Mouse (Mus musculus) layer of hippocampus, adult 11-12 months (tissue): Measurements from ENCODE around the gene Nat10.

Experiments
- DNase-seq: peaks from one replicate; pipeline ENCODE4 v3.0.0; 2022; ENCODE audit warnings: low spot score

The Nat10 gene

DNA sequence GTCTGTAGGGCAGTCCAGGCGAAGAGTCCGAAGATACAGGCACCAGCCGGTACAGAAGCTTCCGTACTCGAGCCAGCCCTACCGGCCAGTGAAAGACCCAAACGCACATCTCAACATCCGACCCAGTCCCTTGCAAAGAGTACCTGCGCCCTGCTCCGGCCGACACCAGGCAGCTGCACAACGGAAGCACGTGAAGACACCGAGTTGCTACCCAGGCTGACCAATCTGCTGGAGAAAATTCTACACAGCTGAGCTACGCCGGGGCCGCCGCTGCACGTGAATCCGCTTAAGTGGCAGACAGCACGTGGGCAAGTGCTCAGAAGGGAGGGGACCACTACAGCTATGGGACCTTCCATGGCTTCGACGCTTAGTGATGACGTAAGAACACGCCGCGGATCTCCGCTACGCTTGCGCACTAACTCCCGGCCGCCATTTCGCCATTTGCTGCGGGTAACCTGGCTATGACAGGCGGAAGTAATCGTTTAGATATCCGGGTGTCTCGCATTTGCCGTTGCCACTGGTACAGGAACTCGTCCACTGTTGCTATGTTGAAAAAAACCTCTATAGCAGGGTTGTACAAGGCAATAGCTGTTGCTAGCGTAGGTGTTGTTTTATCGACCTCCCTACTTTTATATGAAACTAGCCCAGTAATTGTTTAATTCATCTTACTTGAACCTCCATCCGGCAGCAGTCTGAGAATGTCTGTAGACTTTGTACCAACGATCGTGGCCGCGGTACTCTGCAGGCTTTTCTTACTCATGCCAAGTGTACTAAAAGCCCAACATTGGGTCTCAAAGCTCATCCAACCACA lies at the start of gene Nat10:
TSS of gene Nat10 (minus strand) at position 365 of the 811 bp plus-strand sequence.
- DNase-seq = peak; percentile 99

DNA sequence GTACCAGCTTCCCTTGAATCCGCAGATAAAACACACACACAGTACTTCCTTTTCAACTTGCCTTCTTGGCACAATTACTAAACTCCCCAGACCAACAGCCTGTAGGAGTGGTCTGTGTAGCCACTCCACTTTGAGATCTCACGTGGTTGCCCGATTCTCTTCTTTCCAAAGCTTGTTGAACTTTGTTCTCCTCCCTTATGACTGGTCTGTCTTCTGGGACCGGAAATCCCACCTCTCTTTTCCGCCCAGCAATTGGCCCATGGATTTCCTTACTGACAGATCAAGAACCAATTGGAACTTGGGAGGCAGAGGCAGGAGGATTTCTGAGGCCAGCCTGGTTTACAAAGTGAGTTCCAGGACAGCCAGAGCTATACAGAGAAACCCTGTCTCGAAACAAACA lies 49.3 kb upstream of the Nat10 start:
- DNase-seq = no peak

DNA sequence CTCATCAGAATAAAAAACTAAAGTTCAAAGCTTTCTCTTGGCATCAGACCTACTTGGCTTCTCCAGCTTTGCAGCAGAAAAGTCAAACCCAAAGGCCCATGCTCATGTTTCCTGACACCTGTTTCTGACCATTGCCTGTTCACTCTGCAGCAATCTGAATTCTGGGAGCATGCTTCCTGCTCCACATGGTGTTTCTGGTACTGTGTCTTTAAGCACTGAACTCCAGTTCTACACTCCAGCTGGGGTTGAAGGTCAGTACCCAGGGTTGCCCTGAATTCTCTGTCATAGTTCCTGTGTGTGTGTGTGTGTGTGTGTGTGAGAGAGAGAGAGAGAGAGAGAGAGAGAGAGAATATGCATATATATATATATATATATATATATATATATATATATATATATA lies 47.4 kb upstream of the Nat10 start:
- DNase-seq = no peak

DNA sequence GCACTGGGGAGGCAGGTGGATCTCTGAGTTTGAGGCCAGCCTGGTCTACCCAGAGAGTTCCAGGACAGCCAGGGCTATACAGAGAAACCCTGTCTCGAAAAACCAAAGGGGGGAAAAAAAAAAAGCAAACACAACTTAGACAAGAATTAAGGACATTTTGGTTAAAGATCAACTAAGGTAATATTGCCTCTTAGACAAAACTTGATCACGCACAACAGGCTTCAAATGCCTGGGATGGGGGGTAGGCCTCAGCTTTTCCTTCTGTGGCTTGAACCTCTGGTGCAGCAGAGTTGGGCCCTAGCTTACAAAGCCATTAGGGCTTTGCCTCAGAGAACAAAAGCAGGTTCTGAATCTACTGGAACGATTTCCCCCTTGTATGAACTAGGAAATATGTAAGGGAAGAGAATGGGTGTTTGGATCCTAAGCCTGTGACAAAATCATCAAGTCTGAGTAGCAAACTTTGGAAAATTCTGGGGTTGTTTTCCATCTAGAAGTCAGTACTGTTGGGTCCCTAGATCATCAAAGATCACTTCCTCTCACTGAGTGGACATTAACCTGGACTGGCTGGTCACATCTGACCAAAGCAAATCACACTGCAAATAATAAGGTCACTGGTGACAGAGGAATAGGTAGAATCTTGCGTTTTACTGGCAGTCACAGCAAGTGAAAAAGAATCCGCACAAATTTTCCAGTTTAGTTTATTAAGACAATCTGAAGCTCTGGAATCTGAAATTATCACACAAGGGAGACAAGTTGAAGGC lies 42.9 kb upstream of the Nat10 start:
- no peak for DNase-seq

DNA sequence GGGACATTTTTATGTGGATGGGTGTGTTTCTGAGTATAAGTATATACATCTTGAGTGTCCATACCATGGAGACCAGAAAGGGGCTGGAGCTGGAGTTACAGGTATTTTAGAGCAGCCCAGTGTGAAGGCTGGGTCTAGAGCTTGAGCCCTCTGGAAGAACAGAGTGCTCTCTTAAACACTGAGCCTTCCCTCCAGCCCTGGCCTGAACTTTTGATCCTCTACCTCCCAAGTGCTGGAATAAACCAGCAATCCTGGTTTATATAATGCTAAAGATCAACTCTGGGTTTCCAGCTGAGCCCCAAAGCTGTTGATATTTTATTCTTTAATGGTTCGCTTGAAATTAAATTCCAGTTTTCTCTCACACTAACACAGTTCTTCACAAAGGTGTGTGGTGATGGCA lies 41.4 kb upstream of the Nat10 start:
- no peak for DNase-seq

DNA sequence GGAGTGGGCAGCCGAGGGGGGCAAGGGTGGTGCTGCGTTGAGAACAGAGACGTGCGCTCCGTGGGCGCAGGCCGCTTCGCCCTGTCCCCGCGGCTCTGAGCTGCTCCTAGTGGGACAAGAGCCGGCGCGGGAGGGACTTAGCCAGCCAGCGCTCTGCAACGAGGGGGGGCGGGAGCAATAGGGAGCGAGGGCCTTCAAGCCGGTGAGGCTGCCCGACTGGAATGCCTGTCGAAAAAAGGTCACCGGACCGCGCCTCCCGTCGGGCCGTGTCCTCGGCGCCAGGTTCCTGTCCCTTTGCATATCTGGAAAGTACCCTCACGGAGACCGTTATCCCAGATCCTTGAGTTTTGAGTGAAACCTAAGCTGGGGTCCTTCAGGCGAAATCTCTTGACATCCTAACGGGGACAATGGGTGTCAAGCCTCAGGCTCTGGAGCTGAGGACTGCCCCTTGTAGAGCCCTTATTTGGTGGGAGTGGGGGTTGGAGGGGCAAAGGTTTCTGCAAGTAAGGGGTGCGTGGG lies 36.5 kb upstream of the Nat10 start, which contains the start of gene Caprin1:
TSS of gene Caprin1 (minus strand) at position 159 of the 519 bp plus-strand sequence.
- peak; percentile 94 for DNase-seq

DNA sequence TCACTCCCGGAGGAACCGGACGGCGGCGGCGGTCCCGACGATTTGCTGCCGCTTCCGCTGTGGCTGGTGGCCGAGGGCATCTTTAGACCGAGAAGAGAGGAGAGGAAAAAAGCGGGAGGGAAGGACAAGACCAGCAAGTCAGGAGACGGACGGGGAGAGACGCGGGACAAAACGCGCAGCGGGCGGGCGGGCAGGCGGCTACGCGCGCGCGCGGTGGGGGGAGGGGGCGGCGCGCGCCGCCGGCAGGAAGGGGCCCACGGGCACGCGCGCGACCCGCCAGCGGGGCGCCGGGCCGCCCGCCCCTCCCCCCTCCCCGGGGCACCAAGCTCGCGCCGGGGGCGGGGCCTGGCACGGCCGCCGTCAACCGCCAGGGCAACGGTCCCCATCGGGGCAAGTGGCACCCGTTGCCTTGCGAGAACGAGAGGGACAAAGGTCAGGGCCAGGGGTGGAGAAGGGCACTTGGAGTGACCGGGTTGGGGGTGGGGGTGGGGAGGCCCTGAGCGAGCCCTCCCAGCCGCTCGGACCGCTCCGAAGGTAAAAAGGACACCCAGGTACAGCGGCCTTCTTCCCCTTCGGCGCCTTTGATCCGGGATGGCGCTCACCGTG lies 35.9 kb upstream of the Nat10 start:
- peak; percentile 71 for DNase-seq

DNA sequence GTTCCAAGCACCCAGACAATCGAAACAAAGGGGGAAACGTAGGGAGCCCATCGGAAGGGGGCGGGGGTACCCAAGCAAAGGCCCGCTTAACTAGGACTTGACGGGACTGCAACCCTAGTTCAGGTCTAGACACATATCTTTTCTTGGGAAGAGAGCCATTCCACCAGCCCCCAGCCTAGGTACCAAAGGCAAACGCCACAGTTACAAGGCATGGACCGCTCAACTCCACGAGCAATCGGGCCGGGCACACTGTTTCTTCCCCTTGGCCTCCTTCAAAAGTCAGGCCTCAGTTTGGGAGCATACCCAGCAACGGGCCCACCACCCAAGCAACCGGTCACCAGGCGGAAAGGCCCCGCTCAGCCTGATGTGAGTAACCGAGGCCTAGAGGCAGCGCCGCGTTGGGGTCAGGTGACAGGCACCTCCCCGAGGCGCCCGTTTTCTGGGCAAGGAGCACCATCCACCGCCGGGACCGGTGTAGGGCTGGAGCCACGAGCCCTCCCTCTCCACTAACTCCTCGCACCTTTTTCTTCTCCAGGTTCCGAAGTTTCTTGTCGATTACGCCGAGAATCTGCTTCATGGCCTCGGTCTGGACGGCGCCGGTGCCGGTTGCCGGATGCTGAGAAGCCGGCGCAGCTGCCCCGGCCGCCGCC lies 35.3 kb upstream of the Nat10 start:
- peak; percentile 55 for DNase-seq

DNA sequence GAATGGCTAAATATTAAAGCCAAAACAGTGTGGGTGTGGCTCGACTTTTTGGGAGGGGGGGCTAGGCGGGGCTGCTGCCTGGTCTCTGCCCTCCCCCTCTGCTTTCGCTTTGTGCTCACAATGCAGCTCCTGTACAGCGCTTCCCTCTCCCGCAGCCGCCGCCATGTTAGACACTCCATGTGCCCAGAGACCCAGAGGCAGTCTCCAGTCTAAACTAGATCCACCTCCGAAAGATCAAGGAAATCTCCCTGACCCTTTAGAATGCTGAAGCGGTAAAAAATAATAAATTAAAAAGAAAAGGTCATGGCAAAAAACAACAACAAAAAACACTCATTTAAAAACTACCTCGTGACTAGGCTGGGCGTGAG lies 34.8 kb upstream of the Nat10 start:
- peak; percentile 62 for DNase-seq

DNA sequence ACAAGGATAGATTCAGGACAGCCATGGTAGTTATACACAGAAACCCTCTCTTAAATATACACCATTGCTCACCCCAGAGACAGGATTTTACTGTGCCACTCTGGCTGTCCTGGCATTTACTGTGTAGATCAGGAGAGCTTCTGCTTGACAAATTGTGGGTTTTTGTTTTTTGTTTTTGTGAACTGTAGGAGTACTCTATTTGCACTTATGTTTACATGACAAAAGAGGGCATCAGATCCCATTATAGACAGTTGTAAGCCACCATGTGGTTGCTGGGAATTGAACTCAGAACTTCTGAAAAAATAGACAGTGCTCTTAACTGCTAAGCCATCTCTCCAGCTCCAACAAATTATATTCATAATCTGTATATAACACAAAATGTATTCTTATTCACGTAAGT lies 30.9 kb upstream of the Nat10 start:
- no peak for DNase-seq

DNA sequence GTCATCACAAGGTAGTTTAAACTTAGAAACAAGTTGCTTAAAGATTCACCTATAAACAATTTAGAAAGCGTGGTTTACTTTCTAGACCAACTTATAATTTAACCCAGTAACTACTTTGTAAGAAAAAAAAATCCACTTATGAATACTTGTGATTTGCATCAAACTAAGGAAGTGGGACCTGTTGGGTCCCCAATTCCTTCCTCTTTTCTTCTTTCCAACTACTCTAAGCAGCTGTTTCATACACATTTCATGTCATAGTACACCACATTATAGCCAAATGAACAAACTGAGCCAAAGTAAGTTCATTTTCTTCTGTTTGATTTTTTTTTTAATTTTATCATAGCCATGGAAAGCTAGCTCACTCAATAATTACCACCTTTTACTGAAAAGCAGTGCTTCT lies 24.7 kb upstream of the Nat10 start:
- DNase-seq = no peak

DNA sequence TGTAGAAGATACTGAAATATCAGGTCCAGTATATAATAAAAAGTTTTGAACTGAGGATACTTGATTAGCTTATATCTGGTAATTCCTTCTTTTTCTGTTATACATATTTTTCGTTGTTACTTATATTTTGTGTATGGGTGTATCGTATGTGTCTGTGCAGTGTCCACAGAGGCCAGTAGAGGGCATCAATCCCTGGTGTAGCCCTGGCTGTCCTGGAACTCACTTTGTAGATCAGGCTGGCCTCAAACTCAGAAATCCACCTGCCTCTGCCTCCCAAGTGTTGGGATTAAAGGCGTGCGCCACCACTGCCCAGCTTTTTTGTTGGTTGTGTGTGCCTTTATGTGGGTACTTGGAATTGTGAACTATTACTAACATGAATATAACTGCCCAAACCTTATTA lies 23.6 kb upstream of the Nat10 start:
- no peak for DNase-seq

DNA sequence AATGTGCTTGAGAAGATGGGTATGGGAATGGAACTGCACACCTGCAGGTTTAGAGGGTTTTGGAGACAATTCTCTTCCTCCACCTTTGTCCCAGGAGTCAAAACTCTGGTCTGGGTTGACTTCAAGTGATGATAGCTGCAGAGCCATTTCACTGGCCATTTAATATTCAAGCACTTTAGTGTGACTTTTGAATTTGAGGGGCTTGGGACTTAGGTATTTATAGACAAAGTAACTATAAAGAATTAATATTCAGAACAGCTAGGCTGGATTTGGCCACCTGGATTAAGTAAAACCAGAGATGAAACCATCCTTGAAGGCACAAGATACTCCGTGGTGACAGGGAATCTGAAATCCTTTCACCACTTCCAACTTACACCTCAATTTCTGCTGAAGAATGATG lies 1.4 kb upstream of the Nat10 start:
- DNase-seq = no peak

DNA sequence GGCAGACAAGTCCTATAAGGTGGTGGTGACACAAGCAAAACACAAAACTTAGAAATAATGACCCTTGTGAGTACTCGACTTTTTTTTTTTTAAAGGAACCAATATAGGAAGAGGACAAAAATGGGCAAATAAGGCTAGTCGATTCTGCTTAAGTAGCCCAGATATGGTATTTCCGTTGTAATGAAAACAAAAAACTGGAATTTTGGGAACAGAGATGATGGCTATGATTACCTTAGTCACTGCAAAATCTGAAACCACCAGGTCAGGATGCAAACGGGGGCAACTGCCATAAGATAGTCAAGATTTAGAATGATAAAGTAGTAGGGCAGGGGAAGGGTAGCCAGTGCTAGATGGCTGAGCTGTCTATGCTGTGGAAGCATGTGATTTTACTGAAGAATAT lies 923 bp upstream of the Nat10 start:
- no peak for DNase-seq

DNA sequence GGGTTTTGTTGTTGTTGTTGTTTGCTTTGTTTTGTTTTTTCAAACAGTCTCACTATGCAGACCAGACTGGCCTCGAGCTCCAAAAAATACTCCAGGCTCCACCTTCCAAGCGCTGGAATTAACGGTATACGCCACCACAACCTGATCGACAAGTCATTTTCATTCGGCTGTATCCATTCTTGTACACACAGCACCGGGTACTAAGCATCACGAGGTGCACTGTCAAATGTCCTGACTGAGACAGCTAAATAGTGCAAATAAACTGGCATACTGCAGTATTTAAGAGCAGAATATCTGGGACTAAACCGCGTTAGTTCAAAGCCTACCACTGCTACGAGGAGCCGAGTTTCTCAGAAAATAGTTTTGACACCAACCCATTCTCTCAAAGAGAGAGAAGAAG lies 649 bp downstream of the Nat10 start:
- DNase-seq = no peak

DNA sequence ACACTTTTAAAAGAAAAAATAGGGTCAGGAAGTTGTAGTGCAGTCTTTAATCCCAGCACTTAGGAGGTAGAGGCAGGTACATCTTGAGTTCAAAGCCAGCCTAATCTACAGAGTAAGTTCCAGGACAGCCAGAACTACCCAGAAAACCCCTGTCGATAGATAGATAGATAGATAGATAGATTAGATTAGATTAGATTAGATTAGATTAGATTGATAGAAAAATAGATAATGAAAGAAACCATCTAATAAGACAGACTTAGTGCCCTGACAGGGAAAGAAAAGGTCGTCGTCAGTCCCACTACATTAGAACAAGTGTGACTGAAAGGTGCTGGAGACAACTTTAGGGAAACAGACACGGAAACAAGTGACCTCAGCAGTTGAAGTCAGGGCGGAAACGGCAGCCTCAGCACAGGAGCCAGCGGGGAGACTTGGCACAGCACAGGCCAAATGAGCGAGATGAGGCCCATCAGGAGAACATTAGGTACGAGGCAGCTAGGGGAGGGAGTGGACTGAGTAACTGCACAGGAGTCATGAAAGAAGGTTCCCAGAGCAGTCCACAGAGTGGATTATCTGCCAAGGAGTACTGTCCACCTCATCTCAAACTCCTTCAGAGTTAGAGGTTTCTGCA lies 5.5 kb downstream of the Nat10 start:
- DNase-seq = no peak

DNA sequence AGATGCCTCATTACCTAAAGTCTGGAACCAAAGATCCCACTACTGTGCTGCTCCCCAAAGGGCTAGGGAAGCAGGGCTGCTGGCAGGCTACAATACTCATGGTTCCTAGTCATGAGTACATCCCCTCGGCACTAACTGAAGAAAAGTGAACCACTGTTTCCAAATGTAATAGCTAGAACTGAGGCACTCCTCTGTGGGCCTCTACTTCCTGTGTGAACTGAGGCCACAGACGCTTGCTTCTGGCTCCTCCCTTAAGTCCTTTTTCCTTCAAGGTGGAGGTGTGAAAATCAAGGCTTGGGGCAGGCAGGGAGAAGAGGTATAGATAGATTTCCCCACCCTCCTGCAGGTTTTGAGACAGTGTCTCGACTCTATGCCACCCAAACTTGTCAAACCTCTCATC lies 6.5 kb downstream of the Nat10 start:
- DNase-seq = no peak

DNA sequence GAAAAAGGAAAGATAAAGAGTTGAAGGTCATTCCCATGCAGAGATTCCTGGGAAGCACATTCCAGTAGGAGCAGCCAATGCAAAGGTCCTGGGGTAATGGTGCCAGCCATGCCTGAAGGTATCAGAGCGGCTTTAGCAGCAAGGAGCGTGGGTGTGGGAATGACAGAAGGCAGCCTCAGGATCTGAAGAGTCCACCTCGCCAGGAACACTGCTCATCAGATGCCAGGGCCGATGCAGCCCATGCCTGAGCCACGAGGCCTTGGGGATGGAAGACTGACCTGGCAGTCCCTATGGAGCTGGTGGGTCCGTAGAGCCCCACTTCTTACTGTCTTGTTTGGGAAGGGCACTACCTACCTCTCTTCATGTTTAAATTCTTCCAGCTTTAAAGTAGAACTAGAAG lies 9.3 kb downstream of the Nat10 start:
- DNase-seq = no peak

DNA sequence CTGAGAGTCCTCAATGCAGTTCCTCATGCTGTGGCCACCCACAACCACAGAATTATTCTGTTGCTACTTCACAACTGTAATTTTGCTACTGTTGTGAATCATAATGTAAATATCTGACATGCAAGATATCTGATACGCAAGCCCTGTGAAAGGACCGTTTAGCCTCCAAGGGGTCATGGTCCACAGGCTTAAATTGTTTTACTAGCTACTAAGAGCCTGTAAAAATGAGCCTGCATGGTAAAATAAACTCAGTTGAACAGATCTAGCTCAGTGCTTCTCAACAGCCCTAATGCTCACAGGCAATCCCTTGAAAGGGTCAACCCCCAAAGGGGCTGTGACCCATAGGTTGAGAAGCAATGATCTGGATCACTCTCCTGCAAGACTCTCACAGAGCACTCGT lies 12.0 kb downstream of the Nat10 start:
- no peak for DNase-seq

DNA sequence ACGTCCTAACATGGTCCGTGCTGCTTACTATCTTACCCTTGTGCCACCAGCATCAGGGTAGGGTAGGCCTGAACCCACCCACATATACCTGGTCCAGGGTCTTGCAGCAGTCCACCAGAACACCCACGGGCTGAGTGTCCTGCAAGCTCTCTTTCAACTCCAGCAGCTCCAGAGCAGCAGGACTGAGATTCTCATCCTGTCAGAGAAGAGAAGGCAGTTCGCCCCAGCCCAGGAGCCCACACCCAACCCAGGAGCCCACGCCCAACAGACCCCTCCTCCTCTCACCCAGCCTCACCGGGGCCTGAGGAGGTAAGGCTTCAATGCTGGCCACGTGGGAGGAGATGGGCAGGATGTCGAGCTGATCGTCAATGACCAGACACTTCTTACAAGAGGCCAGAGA lies 13.2 kb downstream of the Nat10 start:
- DNase-seq = no peak

DNA sequence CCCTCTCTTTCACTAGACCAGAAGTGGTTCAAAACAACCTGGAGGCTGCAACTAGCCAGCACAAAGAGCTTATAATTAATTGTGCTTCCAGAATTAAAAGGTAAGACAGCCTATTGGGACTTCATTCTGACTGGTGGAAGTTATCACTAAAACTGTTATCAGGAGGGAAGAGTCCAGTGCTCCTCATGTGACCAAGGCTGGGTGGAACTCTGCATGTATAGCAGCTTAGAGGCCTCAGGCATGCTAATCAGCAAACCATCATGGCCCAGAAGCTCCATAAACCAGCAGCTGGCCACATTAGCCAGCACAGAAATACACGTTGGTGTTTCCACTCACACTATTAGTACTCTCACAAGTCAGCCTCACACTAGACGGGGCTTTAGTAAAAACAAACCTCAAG lies 14.3 kb downstream of the Nat10 start:
- no peak for DNase-seq

DNA sequence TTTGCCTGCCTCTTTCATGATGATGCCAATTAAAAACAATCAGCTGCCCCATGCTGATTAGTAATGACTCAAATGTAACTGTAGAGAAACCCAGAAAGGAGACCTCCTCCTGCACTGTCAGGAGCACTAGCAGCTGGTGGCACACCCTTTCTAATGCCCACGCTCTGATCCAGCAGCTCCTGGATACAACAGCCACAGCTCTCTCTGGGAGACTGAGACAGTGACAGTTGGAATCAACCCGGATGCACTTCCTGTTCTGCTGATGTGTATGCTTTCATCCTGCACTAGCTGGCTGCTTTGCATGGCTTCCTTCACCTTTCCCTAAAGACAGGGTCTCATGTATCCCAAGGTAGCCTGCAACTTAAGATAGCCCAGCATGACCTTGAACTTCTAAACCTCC lies 15.0 kb downstream of the Nat10 start:
- peak; percentile 28 for DNase-seq
